In genomic region chr5:121981650-121982131, GRCm38 (mm10) we compare ENCODE assay signal across 8 mouse cellular contexts.
DNase-seq lines count a peak whose midpoint lies in the region; ATAC-seq and TF ChIP-seq lines count a peak whose summit lies in the region.

No protein-coding gene starts in this region.

- H3K36me3 ChIP-seq in E14TG2a.4 (ENCODE audit: insufficient read depth, low read length), result no peaks in the 10 kb centered on the region

- H3K9me3 ChIP-seq in E14TG2a.4 (ENCODE audit: low read length), result no peaks in the 10 kb centered on the region

- ATAC-seq in CD4-positive, CD25-positive, alpha-beta regulatory T cell, adult 4 months, result no peak

- intact Hi-C loops in gastrocnemius, postnatal 36 days (cut with DNase I), result no loop called here

- DNase-seq in adrenal gland, adult 2 months, result peak; percentile 36
- DNase-seq in adrenal gland, postnatal 25 days, result no peak
- peak; percentile 68 for DNase-seq in forelimb bud, embryonic 11.5 days (ENCODE audit: low read depth, low spot score)
- DNase-seq in lung, postnatal 14 days, result peak; percentile 20
- no peak for DNase-seq in testis, postnatal 10 days (ENCODE audit: low spot score)
- DNase-seq in gastrocnemius, postnatal 36 days, result no peak

- H3K4me1 ChIP-seq in E14TG2a.4 (replicated peaks; ENCODE audit: low read depth, low read length), result peaks cover 12% of the 10 kb centered on the region

- no peak for TF ChIP-seq CTCF in E14TG2a.4 (conservative IDR thresholded peaks at IDR 0.05; ENCODE audit: low read length)

- peaks cover 4% of the 10 kb centered on the region; the same call in 1 of the 2 replicates for H3K27me3 ChIP-seq in E14TG2a.4 (ENCODE audit: insufficient read depth, low read length)

- peak overlapping the region; percentile 42 for H3K4me3 ChIP-seq in E14TG2a.4 (replicated peaks; ENCODE audit: low read length)

Comparison
In these comparisons a context has a peak if more than half of its experiments do, and no peak if none do; other contexts are left out.
1. DNase-seq: peak in adrenal gland, adult 2 months (single experiment), forelimb bud, embryonic 11.5 days (single experiment) and lung, postnatal 14 days (single experiment); none in adrenal gland, postnatal 25 days (single experiment), testis, postnatal 10 days (single experiment) and gastrocnemius, postnatal 36 days (0 of 2).